Mouse (Mus musculus) CH12.LX (cell line): ENCODE data around the gene Tmem176b. TPM values are rescaled to one million over a fixed set of nuclear protein-coding genes. Genes with fewer than 3 reads are reported as not detected.

Experiments
- DNase-seq: peaks from one replicate; pipeline ENCODE4 v3.0.0-alpha.2; 2013; ENCODE audit errors: extremely low read depth
- H3K27ac ChIP-seq: 2 replicates; pipeline ENCODE4 v1.5.1; 2012; ENCODE audit warnings: low read depth, mild to moderate bottlenecking, control low read depth, moderate library complexity; ENCODE audit not compliant: insufficient read depth
- H3K27me3 ChIP-seq: replicated peaks from 2 replicates; pipeline ENCODE3; 2012; ENCODE audit warnings: inconsistent platforms
- H3K36me3 ChIP-seq, 2 experiments: replicated peaks in 1 of 2; 2 replicates each; pipeline versions ENCODE3 to v1.6.1; 2012; ENCODE audit warnings: inconsistent platforms in 1 of 2, low read length in 1 of 2, mild to moderate bottlenecking in 1 of 2, mixed read lengths in 1 of 2, moderate library complexity in 1 of 2; ENCODE audit not compliant: control insufficient read depth in 1 of 2, insufficient read depth in 1 of 2
- H3K4me1 ChIP-seq, 2 experiments: 2 replicates each; pipeline ENCODE4 v1.6.1; 2012; ENCODE audit warnings: inconsistent platforms in 1 of 2, moderate library complexity in 1 of 2; ENCODE audit not compliant: insufficient read depth in 2 of 2, control insufficient read depth in 1 of 2
- H3K4me2 ChIP-seq: 2 replicates; pipeline ENCODE4 v1.6.1; 2012; ENCODE audit warnings: low read depth, mild to moderate bottlenecking, control low read depth; ENCODE audit not compliant: poor library complexity, insufficient read depth, severe bottlenecking
- H3K4me3 ChIP-seq, 3 experiments: fragments of 150-350 bp in 1 of 3; sonication (generic) in 1 of 3; replicated peaks in 1 of 3; 2 replicates each; pipeline versions ENCODE3 to v1.5.1; 2011 to 2012; ENCODE audit warnings: low read depth in 2 of 3, low read length in 2 of 3, mild to moderate bottlenecking in 2 of 3, moderate library complexity in 2 of 3, control low read depth in 1 of 3, improper control_type of control experiment in 1 of 3, inconsistent platforms in 1 of 3, mixed read lengths in 1 of 3; ENCODE audit not compliant: poor library complexity in 1 of 3
- H3K79me2 ChIP-seq: replicated peaks from 2 replicates; pipeline ENCODE4 v1.6.1; 2012; ENCODE audit warnings: mild to moderate bottlenecking, moderate library complexity; ENCODE audit not compliant: control insufficient read depth, poor library complexity, insufficient read depth, severe bottlenecking; ENCODE audit errors: extremely low read depth
- H3K9ac ChIP-seq: 2 replicates; pipeline ENCODE4 v1.6.1; 2012; ENCODE audit warnings: low read depth, mild to moderate bottlenecking, control low read depth, moderate library complexity; ENCODE audit not compliant: insufficient read depth
- H3K9me3 ChIP-seq: replicated peaks from 2 replicates; pipeline ENCODE3; 2012; ENCODE audit warnings: low read length, inconsistent platforms, mixed read lengths
- CTCF ChIP-seq, 2 experiments: IDR thresholded peaks in 1 of 2; conservative IDR thresholded peaks in 1 of 2; 2 replicates each; pipeline ENCODE4 v1.5.1; 2011 to 2012; ENCODE audit warnings: low read depth in 2 of 2, low read length in 2 of 2, improper control_type of control experiment in 1 of 2, inconsistent platforms in 1 of 2, mild to moderate bottlenecking in 1 of 2, moderate library complexity in 1 of 2
- IRF4 ChIP-seq: IDR thresholded peaks from 2 replicates; pipeline ENCODE4 v1.6.1; 2014; ENCODE audit warnings: low read depth, mild to moderate bottlenecking, inconsistent platforms, low read length, improper control_type of control experiment
- KAT2A ChIP-seq: IDR thresholded peaks from 2 replicates; pipeline ENCODE4 v1.6.1; 2012; ENCODE audit warnings: low read length, improper control_type of control experiment, inconsistent platforms; ENCODE audit not compliant: insufficient replicate concordance
- MAZ ChIP-seq: IDR thresholded peaks from 2 replicates; pipeline ENCODE4 v1.6.1; 2012; ENCODE audit warnings: low read depth, mild to moderate bottlenecking, inconsistent platforms, low read length, improper control_type of control experiment, moderate library complexity
- NELFE ChIP-seq: IDR thresholded peaks from 2 replicates; pipeline ENCODE4 v1.6.1; 2011; ENCODE audit warnings: low read depth, low read length, improper control_type of control experiment
- RAD21 ChIP-seq: IDR thresholded peaks from 2 replicates; pipeline ENCODE4 v1.6.1; 2011; ENCODE audit warnings: low read depth, mild to moderate bottlenecking, low read length, improper control_type of control experiment, moderate library complexity
- RCOR1 ChIP-seq: conservative IDR thresholded peaks from 2 replicates; pipeline ENCODE4 v1.6.1; 2012; ENCODE audit warnings: low read depth, mild to moderate bottlenecking, inconsistent platforms, low read length, improper control_type of control experiment
- SMC3 ChIP-seq: IDR thresholded peaks from 2 replicates; pipeline ENCODE4 v1.6.1; 2011; ENCODE audit warnings: low read depth, low read length, improper control_type of control experiment
- TCF12 ChIP-seq: IDR thresholded peaks from 2 replicates; pipeline ENCODE4 v1.6.1; 2014; ENCODE audit warnings: low read depth, mild to moderate bottlenecking, inconsistent platforms, low read length, improper control_type of control experiment
- ZC3H11A ChIP-seq: IDR thresholded peaks from 2 replicates; pipeline ENCODE4 v1.6.1; 2012; ENCODE audit warnings: low read depth, mild to moderate bottlenecking, inconsistent platforms, low read length, improper control_type of control experiment
- dilution Hi-C: fragments of 300-500 bp; cut with MboI; formaldehyde crosslinking; loops from 2 replicates; pipeline ENCODE4 v1.14.3; 2020; ENCODE audit warnings: low sequenced_read_pairs; ENCODE audit not compliant: extremely low pct_unique_long_range_greater_than_20kb, extremely low pct_ligation_motif_present
- in situ Hi-C: fragments of 300-500 bp; cut with MboI; formaldehyde crosslinking; loops from 3 replicates; pipeline ENCODE4 v1.14.3; 2019; ENCODE audit warnings: low sequenced_read_pairs, low pct_ligation_motif_present, low pct_unique_long_range_greater_than_20kb, mixed read lengths
- polyA plus RNA-seq: library from polyadenylated mRNA; unstranded; fragments of >175 nt; gene quantifications from 2 replicates; pipeline ENCODE4 v1.2.1, GENCODE M21; 2012; ENCODE audit warnings: low read depth; ENCODE audit not compliant: insufficient read length
- total RNA-seq, 2 experiments: library from RNA; depleted of rRNA; stranded (reverse); fragments of 300-350 nt in 1 of 2; fragments of >200 nt in 1 of 2; gene quantifications; 2 replicates each; pipeline ENCODE4 v1.2.3; 2012 to 2014

Tmem176b gene
- total and polyA plus RNA-seq, 3 experiments, result 43.3 to 162 (median 89.8) TPM

- dilution Hi-C loops, result no loop called here
- TF ChIP-seq TCF12, result 0 out of 2 replicates have a peak, but pooled peaks have one; percentile 8
- TF ChIP-seq KAT2A, result no peak
These were observed 3.8 kb upstream of the Tmem176b start for GRCm38 (mm10) chr6:48845086-48845485.

GRCm38 (mm10) chr6:48842111-48842842, 981 bp upstream of the Tmem176b start:
- dilution Hi-C loops, result no loop called here
- DNase-seq, result peak; percentile 74
- peaks cover 14 to 93% of the 10 kb centered on the region in 2 experiments for H3K4me1 ChIP-seq
- H3K9me3 ChIP-seq, result no peaks in the 10 kb centered on the region
- peak overlapping the region in 2 of 3 experiments; percentile 59 to 73 for H3K4me3 ChIP-seq
- TF ChIP-seq ZC3H11A (no peak), IRF4 (0 out of 2 replicates have a peak, but pooled peaks have one; percentile 21), SMC3 (peak; percentile 69), NELFE (0 out of 2 replicates have a peak, but pooled peaks have one; percentile 17), RCOR1 (no peak), CTCF (conservative IDR thresholded peaks at IDR 0.05 in 1 of 2, IDR thresholded peaks at IDR 0.05 in 1 of 2; ENCODE audit: low read depth in 2 of 2, low read length in 2 of 2) (peak in 1 of 2 experiments; percentile 68; a peak in 2 of 4 replicates), RAD21 (peak; percentile 57), MAZ (0 out of 2 replicates have a peak, but pooled peaks have one; percentile 24), KAT2A (no peak)
- TF ChIP-seq, all 38 proteins: peak for 6
- Histone ChIP-seq H3K9ac (no peak overlapping the region), H3K36me3 (peaks cover 0 to 51% of the 10 kb centered on the region in 2 experiments), H3K4me2 (0 out of 2 replicates have a peak overlapping the region, but pooled peaks have one; percentile 5), H3K27me3 (no peaks in the 10 kb centered on the region), H3K79me2 (no peaks in the 10 kb centered on the region), H3K27ac (no peak overlapping the region)
- in situ Hi-C loops, result no loop called here

More at GRCm38 (mm10) chr6:48845086-48845485, 3.8 kb upstream of the Tmem176b start:
- no peak overlapping the region for H3K4me2 ChIP-seq
- H3K27ac ChIP-seq, result no peak overlapping the region
- H3K27me3 ChIP-seq, result no peaks in the 10 kb centered on the region
- no peak overlapping the region for H3K4me3 ChIP-seq
- no peaks in the 10 kb centered on the region for H3K79me2 ChIP-seq
- peaks cover 0 to 35% of the 10 kb centered on the region in 2 experiments for H3K36me3 ChIP-seq
- DNase-seq, result no peak
- peaks cover 14 to 74% of the 10 kb centered on the region in 2 experiments for H3K4me1 ChIP-seq
- H3K9me3 ChIP-seq, result no peaks in the 10 kb centered on the region
- H3K9ac ChIP-seq, result no peak overlapping the region
- in situ Hi-C loops, result no loop called here
